Mouse (Mus musculus) embryonic facial prominence, embryonic 10.5 days (tissue): Measurements from ENCODE around the gene Gm17428. TPM values are rescaled to one million over a fixed set of nuclear protein-coding genes. Genes with fewer than 3 reads are reported as not detected.

ENCODE experiments used
- microRNA counts: library from miRNA; unstranded; fragments of <30 nt; microRNA quantifications from one replicate; lab custom pipeline; 2017
- microRNA-seq: library from miRNA; unstranded; fragments of <30 nt; microRNA quantifications from one replicate; pipeline ENCODE4, GENCODE M21; 2017
- polyA plus RNA-seq: library from polyadenylated mRNA; unstranded; fragments of >200 nt; fragmentation: Nextera tagmentation; extraction: Ambion mirVana; gene quantifications from 2 replicates; pipeline ENCODE4 v1.2.1, GENCODE M21; 2016

The Gm17428 gene
- polyA plus RNA-seq, 1 experiment from 2014 or later, result not detected

MicroRNA genes within 50 kb of the gene (microRNA counts, 519-probe panel; counts per million panel counts)
- microRNA mmu-miR-208a (lab: Ali Mortazavi, UCI), result 188 counts per million, percentile 57 among the panel's probes with 10 or more counts
- 188 counts per million, percentile 57 among the panel's probes with 10 or more counts for microRNA mmu-miR-208b (lab: Ali Mortazavi, UCI)

Small RNA genes lying within 50 kb of the gene (microRNA-seq; reads per million reads assigned to microRNA genes)
- gene Mir208a, result 12.5 reads per million, percentile 23 among the genes with 10 or more reads in this experiment
- gene Mir208b, result 108 reads per million, percentile 50 among the genes with 10 or more reads in this experiment

Other genes with a start within 250 kb of the Gm17428 start
- 1.3 and 1.6 TPM in 2 replicates for gene Slc7a8, start 195.0 kb upstream of the Gm17428 start, polyA plus RNA-seq
- gene Rnf212b, start 162.8 kb upstream of the Gm17428 start, polyA plus RNA-seq, result not detected in 2 replicates
- gene Homez, start 106.0 kb upstream of the Gm17428 start, polyA plus RNA-seq, result 20.3 and 22.1 TPM in 2 replicates
- gene Ppp1r3e, start 99.4 kb upstream of the Gm17428 start, polyA plus RNA-seq, result 0.56 and 0.60 TPM in 2 replicates
- 2.3 and 2.5 TPM in 2 replicates for gene Bcl2l2, start 93.6 kb upstream of the Gm17428 start, polyA plus RNA-seq
- gene Gm20521, start 93.5 kb upstream of the Gm17428 start, polyA plus RNA-seq, result 0.14 and 0.25 TPM in 2 replicates
- 173 TPM in 2 replicates for gene Pabpn1, start 84.4 kb upstream of the Gm17428 start, polyA plus RNA-seq
- gene Slc22a17, start 63.8 kb upstream of the Gm17428 start, polyA plus RNA-seq, result 41.4 and 45.7 TPM in 2 replicates
- 42.4 and 42.9 TPM in 2 replicates for gene Efs, start 50.8 kb upstream of the Gm17428 start, polyA plus RNA-seq
- 0.14 TPM in 1 of 2 replicates, not detected in the other for gene Il25, start 44.2 kb upstream of the Gm17428 start, polyA plus RNA-seq
- gene Cmtm5, start 40.7 kb upstream of the Gm17428 start, polyA plus RNA-seq, result 2.2 and 2.7 TPM in 2 replicates
- gene Myh6, start 10.0 kb upstream of the Gm17428 start, polyA plus RNA-seq, result 0.26 and 2.0 TPM in 2 replicates
- gene Myh7, start 17.7 kb downstream of the Gm17428 start, polyA plus RNA-seq, result 1.9 and 8.4 TPM in 2 replicates
- gene Ngdn, start 38.5 kb downstream of the Gm17428 start, polyA plus RNA-seq, result 91.1 and 94.2 TPM in 2 replicates
- gene Zfhx2, start 115.4 kb downstream of the Gm17428 start, polyA plus RNA-seq, result 6.1 and 6.8 TPM in 2 replicates
- gene Thtpa, start 117.9 kb downstream of the Gm17428 start, polyA plus RNA-seq, result 22.4 and 22.8 TPM in 2 replicates
- gene Ap1g2, start 129.7 kb downstream of the Gm17428 start, polyA plus RNA-seq, result 14.5 and 15.8 TPM in 2 replicates
- gene Jph4, start 140.0 kb downstream of the Gm17428 start, polyA plus RNA-seq, result 0.45 and 0.81 TPM in 2 replicates
- not detected in 2 replicates for gene Dhrs2, start 245.1 kb downstream of the Gm17428 start, polyA plus RNA-seq